Mouse (Mus musculus) testis, postnatal 14 days (tissue): Measurements from ENCODE around the gene Gpd2.

Experiments used
- DNase-seq: peaks from one replicate; pipeline ENCODE4 v3.0.0; 2021; ENCODE audit warnings: low spot score

The Gpd2 gene

GRCm38 (mm10) chr2:57251636-57252317, 14.3 kb downstream of the Gpd2 start:
- DNase-seq: no peak

- no peak for DNase-seq
Measured at GRCm38 (mm10) chr2:57252542-57253301, 15.3 kb downstream of the Gpd2 start.

DNA sequence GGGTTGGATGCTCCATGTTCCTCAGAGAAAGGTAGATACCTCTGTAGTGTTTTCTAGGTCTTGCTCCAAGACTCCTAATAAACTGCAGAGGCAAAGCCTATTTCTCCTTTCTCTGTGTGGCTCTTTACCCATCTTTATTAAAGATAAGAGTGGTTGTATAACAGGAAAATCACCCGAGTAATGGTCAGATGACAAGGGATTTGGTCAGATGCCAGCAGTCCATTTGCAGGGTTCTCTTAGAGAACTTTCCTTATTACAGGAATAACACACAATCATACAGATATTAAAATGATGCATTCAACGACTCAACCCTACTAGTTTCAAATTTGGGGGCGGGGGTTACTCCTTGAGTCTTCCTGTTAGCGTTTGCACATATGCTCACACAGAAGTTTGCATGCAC, 16.8 kb downstream of the Gpd2 start:
- no peak for DNase-seq

DNA sequence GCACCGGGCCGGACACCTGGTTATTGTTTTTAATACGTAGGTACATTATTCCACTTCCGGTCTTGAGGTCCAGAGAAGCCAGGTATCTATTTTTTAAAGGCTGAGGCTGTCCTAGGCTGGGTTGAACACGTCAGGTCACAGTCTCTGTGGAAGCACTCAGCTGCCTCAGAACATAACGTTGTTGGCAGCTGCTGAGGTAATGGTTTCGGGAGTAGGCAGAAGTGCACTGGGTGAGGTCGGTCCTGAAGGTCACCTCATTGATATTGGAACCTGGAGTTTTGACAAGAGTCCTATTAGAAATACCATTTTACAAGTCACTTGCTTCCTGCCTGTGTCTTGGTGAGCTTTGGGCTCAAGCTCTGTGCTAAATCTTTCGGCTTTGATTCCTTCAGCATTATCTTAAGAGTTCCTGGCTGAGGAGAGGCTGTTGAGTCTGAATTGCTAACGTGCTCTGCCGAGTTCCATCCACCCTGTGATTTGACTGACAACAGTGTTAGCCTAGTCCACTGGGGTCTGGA, 17.8 kb downstream of the Gpd2 start:
- no peak for DNase-seq

GRCm38 (mm10) chr2:57255836-57256235, 18.4 kb downstream of the Gpd2 start:
- no peak for DNase-seq

- no peak for DNase-seq
Measured at GRCm38 (mm10) chr2:57256459-57256858, 19.0 kb downstream of the Gpd2 start.

DNA sequence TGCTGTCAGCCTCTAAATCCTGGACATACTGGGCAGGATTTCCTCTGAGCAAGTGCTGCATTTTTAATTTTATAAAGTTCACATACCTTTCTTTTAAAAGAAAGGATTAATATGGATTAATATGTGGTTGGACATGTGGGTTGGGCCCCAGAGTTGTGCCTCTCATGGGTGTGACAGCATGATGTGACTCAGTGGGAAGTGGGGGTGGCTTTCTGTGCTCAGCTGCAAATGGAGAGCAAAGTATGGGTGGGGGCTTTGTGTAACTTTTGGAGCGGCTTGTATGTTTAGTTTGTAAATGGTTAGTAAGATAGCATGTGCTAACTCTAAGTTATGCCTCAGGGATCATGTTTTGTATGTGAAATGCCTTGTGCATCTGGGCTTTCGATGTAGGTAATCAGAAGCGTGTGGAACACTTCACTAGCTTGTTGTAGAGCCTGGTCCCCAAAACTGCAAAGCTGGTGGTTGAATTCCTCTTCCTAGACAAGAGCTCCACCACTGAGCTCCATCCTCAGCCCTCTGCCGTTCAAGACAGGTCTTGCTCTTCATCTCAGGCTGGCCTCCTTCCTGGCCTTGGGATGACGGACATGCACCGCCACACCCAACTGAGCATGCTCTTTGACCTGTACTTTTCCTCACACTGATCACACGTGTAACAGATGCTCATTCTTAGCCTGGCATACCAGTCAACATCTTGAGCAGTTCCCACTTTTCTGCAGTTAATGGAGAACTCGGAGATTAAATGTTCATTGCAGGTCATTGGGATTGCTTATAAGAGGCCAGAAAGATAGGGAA, 24.0 kb downstream of the Gpd2 start:
- no peak for DNase-seq

DNA sequence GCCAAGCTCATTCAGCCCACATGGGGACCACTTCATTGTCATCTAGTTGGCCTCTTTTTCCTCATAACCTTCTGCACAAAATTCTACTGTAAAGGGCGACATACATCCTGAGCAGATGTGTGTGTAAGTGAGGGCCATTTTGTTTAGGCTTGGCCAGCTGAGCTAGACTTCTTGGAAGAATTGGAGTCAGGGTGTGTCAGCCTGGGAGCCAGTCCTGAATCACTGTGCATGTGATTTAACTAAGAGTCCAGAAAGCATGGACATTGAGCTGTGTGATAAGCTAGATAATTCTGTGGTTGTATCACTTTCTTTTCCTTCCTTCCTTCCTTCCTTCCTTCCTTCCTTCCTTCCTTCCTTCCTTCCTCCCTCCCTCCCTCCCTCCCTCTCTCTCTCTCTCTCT, 26.0 kb downstream of the Gpd2 start:
- no peak for DNase-seq

DNA sequence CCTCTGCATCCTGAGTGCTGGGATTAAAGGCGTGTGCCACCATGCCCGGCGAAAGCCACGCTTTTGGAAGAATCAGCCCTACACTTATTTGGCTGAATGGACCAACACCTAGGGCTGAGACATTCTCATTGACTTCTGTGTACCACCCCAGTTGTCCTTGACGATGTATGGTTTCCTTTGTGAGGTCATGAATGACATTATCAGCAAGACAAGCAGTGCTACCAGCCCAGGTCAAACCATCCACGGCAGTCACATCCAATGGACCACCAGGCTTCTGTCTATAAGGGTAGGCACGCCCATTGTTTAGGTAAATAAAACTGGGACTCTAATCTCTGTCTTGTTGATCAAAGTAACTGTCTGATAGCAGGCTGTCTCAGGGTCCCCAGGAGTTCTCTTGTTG, 27.5 kb downstream of the Gpd2 start:
- DNase-seq: no peak

GRCm38 (mm10) chr2:57266679-57267393, 29.4 kb downstream of the Gpd2 start:
- no peak for DNase-seq

- no peak for DNase-seq
Measured at GRCm38 (mm10) chr2:57267394-57267716, 29.9 kb downstream of the Gpd2 start.

DNA sequence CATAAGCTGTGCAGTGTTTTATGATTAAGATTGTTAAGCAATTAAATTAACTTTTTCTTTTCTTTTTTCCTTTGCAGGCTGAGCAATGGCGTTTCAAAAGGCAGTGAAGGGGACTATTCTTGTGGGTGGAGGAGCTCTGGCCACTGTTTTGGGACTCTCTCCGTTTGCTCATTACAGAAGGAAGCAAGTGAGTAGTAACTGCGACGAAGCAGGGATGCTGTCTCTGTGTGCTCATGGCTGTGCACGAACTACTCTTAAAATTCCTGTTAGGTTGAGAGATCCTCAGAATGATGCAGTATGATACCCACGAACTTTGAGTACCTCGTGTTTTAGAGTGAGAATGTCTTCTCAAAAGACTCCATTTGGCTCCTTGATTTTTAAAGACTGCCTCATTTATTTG, 30.5 kb downstream of the Gpd2 start:
- DNase-seq: no peak

- DNase-seq: no peak
Measured at GRCm38 (mm10) chr2:57268839-57269238, 31.4 kb downstream of the Gpd2 start.

DNA sequence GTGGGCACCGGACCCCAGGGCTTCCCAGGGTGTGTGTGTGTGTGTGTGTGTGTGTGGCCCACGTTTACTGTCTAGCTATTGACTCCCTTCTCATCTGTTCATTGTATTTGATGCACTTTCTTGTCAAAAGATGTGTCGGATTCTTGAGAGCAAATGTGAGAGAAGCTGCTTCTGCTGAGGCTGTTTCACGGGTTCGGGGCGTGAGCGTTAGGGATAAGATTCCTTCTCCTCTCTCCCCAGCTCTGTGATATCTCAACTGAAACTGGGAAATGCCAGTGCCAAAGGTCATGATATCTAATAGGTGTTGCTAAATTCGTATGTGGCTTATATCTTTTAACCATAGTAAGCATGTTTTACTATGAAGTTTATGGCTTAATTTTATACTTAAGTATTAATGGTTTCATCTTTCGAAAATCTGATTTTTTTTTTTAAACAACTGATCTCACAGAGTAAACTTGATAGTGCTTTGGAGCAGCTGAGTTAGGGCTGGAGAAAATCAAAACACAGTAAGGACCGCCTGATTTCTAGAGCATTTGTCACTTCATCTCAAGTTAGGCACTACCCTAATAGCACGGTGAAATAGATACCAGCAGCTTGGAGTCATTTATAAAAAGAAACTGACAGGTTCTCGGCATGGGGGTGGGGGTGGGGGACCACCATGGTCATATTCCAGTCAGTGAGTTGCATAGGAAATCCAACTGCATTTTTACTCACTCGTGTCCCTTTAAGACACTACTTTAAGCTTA, 32.4 kb downstream of the Gpd2 start:
- no peak for DNase-seq

DNA sequence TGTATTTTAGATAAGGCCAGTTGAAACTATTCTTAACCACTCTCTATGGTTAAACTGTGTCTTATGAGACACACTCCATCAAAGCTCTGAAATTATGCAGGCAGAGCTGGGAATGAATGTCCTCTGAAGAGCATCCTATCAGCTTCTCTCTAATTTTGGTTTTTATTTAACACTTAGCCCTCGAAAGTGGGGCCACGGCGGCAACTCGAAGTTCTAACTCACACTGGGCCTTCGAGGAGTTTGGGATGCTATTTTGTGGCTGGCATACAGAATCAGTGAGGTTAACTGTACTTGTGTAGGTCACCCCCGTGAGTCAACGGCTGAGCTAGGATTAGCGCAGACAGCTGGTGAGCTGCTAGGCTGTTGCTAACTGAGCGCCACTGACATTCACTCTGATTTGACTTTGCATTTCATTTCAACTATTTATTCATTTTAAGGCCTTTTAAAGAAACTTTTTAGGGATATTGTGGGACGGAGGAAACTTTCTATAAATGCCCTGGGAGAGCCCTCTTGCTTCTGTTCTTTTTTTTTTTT, 42.8 kb downstream of the Gpd2 start:
- DNase-seq: no peak

GRCm38 (mm10) chr2:57283791-57284190, 46.4 kb downstream of the Gpd2 start:
- no peak for DNase-seq

DNA sequence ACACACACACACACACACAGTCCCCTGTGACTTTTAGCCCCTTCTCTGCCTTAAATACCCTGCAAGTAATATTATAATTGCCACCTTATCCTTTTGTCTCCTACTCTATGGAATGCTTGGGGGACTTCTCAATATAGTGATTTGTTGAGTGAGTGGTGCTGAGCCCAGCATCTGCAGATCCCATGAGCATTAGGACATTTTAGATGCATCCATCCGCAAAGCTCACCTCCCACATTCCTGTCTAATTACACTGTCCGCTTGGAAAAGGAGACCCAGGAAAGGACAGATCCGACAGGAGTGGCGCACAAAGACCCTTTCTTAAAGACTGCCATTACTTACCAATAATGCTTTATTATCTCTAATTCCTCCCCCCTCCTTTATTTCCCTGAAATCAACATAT, 47.8 kb downstream of the Gpd2 start:
- no peak for DNase-seq

DNA sequence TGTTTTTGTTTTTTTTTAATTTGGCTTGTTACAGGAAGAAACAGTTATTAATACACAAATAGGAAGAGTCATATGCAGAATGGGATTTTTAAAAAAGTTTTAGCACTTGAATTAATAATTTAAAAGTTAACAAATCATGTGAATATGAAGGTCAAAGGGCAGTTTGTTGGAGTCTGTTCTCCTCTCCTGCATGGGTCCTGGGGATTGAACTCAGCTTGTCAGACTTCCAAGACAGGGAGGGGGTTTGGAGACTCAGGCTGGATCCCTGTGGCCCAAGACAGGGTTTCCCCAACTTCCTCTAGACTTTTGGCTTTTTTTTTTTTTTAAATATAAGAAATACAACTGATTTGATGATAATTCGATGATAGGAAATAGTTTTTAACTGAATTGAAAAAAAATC, 50.6 kb downstream of the Gpd2 start:
- no peak for DNase-seq

DNA sequence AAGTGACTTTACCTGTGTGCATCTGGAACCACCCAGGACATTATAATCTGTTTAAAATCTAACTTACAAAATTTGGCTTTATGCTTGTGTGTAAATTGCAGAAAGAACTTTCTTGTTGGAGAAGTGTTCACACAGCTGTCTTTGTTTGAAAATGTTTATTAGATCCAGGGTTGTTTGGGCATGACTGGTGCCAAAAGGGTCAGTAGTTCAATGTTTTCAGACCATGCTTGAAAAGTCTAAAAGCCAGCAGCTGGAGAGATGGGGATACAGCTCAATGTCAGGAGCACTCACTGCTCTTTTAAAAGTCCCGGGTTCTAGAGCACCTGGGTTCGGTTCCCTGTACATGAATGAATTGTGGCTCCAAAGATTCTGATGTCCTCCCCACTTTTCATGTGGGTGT, 56.1 kb downstream of the Gpd2 start:
- no peak for DNase-seq

DNA sequence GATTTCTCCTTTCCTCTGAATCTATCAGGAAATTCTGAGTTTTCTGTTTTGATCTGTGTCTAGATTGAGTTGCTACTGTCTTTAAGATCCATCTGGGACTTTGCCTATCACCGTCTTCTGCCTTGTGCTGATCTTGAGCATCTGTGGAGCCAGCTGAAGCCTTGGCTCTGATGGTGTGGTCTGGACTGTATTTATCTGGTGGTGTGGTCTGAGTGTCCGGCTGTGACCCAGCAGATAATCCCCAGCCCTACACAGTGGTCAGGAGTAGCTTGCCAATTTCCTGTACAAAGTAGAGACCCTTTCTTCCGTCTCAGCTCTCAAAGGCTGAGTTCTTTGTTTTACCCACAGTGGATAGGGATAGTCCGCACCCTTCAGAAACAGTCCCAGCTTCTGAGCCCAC, 58.6 kb downstream of the Gpd2 start:
- DNase-seq: no peak

DNA sequence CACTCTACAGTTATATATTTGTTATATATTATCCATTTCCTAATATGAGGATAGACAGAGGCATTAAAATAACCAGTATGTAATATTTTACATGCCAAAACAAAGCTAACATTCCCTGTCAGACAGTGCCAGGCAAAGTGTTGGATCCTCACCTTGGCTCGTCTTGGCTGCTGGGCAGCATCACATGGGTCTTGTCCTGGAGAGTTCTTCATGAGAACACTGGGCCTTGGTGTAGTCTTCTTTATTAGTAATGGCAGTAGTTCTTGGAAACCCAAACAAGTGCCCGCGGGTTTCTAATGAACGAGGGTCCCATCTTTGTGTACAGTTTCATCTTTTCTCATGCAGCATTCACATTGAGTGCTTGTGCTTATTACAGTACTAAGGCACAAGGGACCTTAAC, 59.8 kb downstream of the Gpd2 start:
- DNase-seq: no peak
